Mouse (Mus musculus) ES-E14 (cell line): ENCODE measurements around the gene Zc3h4. TPM values are rescaled to one million over a fixed set of nuclear protein-coding genes. Genes with fewer than 3 reads are reported as not detected.
"Not testable (repeated sequence)": the region's sequence is repeated elsewhere in the genome, so short reads cannot be mapped to it uniquely, and the experiment has no call there.

Experiments used
- DNase-seq: peaks from one replicate; pipeline ENCODE4 v3.0.0-alpha.2; 2013; ENCODE audit warnings: low read depth, low spot score
- H3K27ac ChIP-seq: 2 replicates; pipeline ENCODE4 v1.5.1; 2012; ENCODE audit warnings: low read depth, mild to moderate bottlenecking, low read length, moderate library complexity, mixed read lengths; ENCODE audit not compliant: poor library complexity, insufficient read depth, severe bottlenecking
- H3K36me3 ChIP-seq: 2 replicates; pipeline ENCODE4 v1.6.1; 2012; ENCODE audit warnings: mild to moderate bottlenecking, low read length, moderate library complexity, mixed read lengths; ENCODE audit not compliant: control insufficient read depth, poor library complexity, insufficient read depth, severe bottlenecking
- H3K4me1 ChIP-seq, 2 experiments: fragments of 150-350 bp in 1 of 2; sonication (generic) in 1 of 2; 2 replicates each; pipeline ENCODE4 v1.6.1; 2012; ENCODE audit warnings: low read length in 2 of 2, mild to moderate bottlenecking in 1 of 2, mixed read lengths in 1 of 2; ENCODE audit not compliant: control insufficient read depth in 2 of 2, insufficient read depth in 2 of 2, poor library complexity in 1 of 2
- H3K4me3 ChIP-seq, 2 experiments: fragments of 150-350 bp in 1 of 2; sonication (generic) in 1 of 2; 2 replicates each; pipeline ENCODE4 v1.5.1; 2012; ENCODE audit warnings: low read length in 2 of 2, low read depth in 1 of 2, mild to moderate bottlenecking in 1 of 2, mixed read lengths in 1 of 2; ENCODE audit not compliant: insufficient read depth in 1 of 2, poor library complexity in 1 of 2, severe bottlenecking in 1 of 2
- H3K9ac ChIP-seq: 2 replicates; pipeline ENCODE4 v1.6.1; 2012; ENCODE audit warnings: low read depth, mild to moderate bottlenecking, low read length, mixed read lengths; ENCODE audit not compliant: poor library complexity, insufficient read depth, severe bottlenecking
- H3K9me3 ChIP-seq: fragments of 150-350 bp; sonication (generic); 2 replicates; pipeline ENCODE4 v1.6.1; 2012; ENCODE audit warnings: low read depth, mild to moderate bottlenecking, low read length; ENCODE audit not compliant: control insufficient read depth, insufficient read depth
- CHD2 ChIP-seq: IDR thresholded peaks from 2 replicates; pipeline ENCODE4 v1.6.1; 2014; ENCODE audit warnings: mild to moderate bottlenecking, low read depth, low read length, inconsistent platforms
- HCFC1 ChIP-seq: IDR thresholded peaks from 2 replicates; pipeline ENCODE4 v1.6.1; 2012; ENCODE audit warnings: low read length, inconsistent platforms, borderline replicate concordance; ENCODE audit not compliant: insufficient read depth
- MAFK ChIP-seq: IDR thresholded peaks from 2 replicates; pipeline ENCODE4 v1.6.1; 2014; ENCODE audit warnings: mild to moderate bottlenecking, low read depth, low read length, inconsistent platforms; ENCODE audit not compliant: insufficient read depth
- ZC3H11A ChIP-seq: IDR thresholded peaks from 2 replicates; pipeline ENCODE4 v1.6.1; 2012; ENCODE audit warnings: low read depth, mild to moderate bottlenecking, inconsistent platforms, low read length, borderline replicate concordance
- ZNF384 ChIP-seq: IDR thresholded peaks from 2 replicates; pipeline ENCODE4 v1.6.1; 2012; ENCODE audit warnings: low read depth, low read length, inconsistent platforms
- in situ Hi-C, 2 experiments: fragments of 600-800 bp; cut with MboI; formaldehyde crosslinking; loops; one replicate each; pipeline ENCODE4 v1.15.1; 2025; ENCODE audit warnings: low sequenced_read_pairs in 2 of 2, inconsistent platforms in 1 of 2; ENCODE audit not compliant: unreplicated experiment in 2 of 2
- total RNA-seq: library from RNA; depleted of rRNA; stranded (reverse); fragments of 300-350 nt; gene quantifications from 2 replicates; pipeline ENCODE4 v1.2.3, GENCODE M21; 2012

The Zc3h4 gene
- total RNA-seq, 1 experiment = 43.7 TPM

GRCm38 (mm10) chr7:16387160-16388041 is 13.3 kb upstream of the Zc3h4 start, which contains the start of gene Sae1:
Gene Sae1 (minus strand): TSS chr7:16387806.
- H3K4me3 ChIP-seq = peak within 1 kb of the TSS; percentile 77 to 83
- H3K36me3 ChIP-seq = peaks cover 4% of the 10 kb centered on the region
- H3K9ac ChIP-seq = peak within 1 kb of the TSS; percentile 88
- no peaks in the 10 kb centered on the region for H3K9me3 ChIP-seq
- in situ Hi-C loops = no loop called here
- H3K4me1 ChIP-seq = peaks cover 6 to 8% of the 10 kb centered on the region in 2 experiments; a peak in 3 of 4 replicates
- DNase-seq = peak; percentile 89
- no peak for TF ChIP-seq CHD2
- peak; percentile 98 for TF ChIP-seq ZNF384
- no peak for TF ChIP-seq ZC3H11A
- TF ChIP-seq HCFC1 = peak; percentile 68; the same call in 1 of the 2 replicates
- H3K27ac ChIP-seq = peak within 1 kb of the TSS; percentile 31

GRCm38 (mm10) chr7:16389942-16390341 is 10.8 kb upstream of the Zc3h4 start:
- H3K9ac ChIP-seq, in situ Hi-C loops, H3K4me1 ChIP-seq: not testable (repeated sequence)

DNA sequence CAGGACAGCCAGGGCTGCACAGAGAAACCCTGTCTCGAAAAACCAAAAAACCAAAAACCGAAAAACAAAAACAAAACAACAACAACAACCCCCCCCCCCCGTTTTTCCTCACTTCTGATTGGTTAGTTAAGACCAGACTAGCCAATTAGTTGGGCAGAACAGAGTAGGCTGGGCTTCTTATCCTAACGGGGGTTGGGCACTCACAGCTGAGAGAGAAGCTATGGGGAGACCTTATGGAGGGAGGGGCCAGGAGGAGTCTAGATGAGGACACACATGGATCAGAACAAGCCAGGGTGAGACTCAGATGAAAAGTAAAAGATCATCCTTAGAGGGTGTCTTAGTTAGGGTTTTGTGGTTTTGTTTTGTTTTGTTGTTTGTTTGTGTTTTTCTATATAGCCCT is 7.8 kb upstream of the Zc3h4 start:
- Histone ChIP-seq H3K36me3 (no peaks in the 10 kb centered on the region), H3K4me1 (peaks cover 0 to 2% of the 10 kb centered on the region in 2 experiments; a peak in 1 of 4 replicates), H3K27ac (no peak overlapping the region), H3K9ac (no peak overlapping the region), H3K4me3 (no peak overlapping the region), H3K9me3 (no peaks in the 10 kb centered on the region)
- TF ChIP-seq HCFC1 = no peak
- in situ Hi-C loops = no loop called here
- DNase-seq = no peak

More at GRCm38 (mm10) chr7:16389942-16390341, 10.8 kb upstream of the Zc3h4 start:
- not testable (repeated sequence) for DNase-seq, H3K36me3 ChIP-seq, H3K27ac ChIP-seq, H3K4me3 ChIP-seq, H3K9me3 ChIP-seq

DNA sequence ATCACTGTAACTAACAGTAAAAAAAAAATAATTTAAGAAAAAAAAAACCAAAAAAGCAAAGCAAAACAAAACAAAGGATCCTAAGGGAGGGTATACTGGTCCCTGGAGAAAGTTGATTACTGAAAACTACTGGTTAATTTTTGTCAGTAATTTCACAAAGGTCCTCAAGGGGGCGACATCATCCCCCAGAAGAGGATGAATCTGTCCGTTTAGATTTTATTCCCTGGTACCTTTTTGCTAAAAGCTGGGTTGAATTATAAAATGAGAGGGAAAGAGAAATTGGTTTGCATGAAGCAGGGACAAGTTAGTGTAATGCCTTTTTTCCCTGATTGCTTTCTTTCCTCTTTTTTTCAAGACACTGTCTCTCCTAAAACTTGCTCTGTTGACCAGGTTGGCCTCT is 4.8 kb upstream of the Zc3h4 start:
- Histone ChIP-seq H3K36me3 (no peaks in the 10 kb centered on the region), H3K9ac (no peak overlapping the region), H3K27ac (no peak overlapping the region), H3K4me1 (peaks cover 0 to 3% of the 10 kb centered on the region in 2 experiments; a peak in 2 of 4 replicates), H3K9me3 (no peaks in the 10 kb centered on the region), H3K4me3 (no peak overlapping the region)
- in situ Hi-C loops = no loop called here
- peak; percentile 14; the same call in 1 of the 2 replicates for TF ChIP-seq ZC3H11A
- TF ChIP-seq MAFK = no peak
- peak; percentile 34 for DNase-seq

DNA sequence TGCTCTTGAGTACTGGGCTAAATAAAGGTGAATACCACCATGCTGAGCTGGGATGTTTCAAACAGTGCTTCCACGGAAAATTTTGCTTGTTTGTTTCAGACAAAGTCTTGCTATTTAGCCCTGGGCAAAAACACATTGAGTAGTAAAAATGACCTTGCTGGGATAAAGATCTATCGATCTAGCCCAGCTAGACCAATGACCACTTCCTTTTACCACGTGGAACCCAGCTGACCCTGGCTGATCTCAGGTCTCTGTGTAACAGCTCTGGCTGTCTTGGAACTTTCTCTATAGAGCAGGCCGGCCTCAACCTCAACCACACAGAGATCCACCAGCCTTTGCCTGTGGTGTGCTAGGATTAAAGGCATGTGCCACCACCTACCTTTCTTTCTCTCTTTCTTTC is 3.2 kb upstream of the Zc3h4 start:
- no peak overlapping the region for H3K9ac ChIP-seq
- no peak overlapping the region for H3K27ac ChIP-seq
- H3K4me1 ChIP-seq = peaks cover 0 to 3% of the 10 kb centered on the region in 2 experiments; a peak in 2 of 4 replicates
- H3K4me3 ChIP-seq = no peak overlapping the region
- TF ChIP-seq HCFC1 (no peak), ZNF384 (no peak), CHD2 (no peak), MAFK (no peak), ZC3H11A (no peak)
- in situ Hi-C loops = no loop called here
- H3K36me3 ChIP-seq = no peaks in the 10 kb centered on the region
- no peak for DNase-seq
- H3K9me3 ChIP-seq = no peaks in the 10 kb centered on the region
